Mouse (Mus musculus) small intestine, adult 2 months (tissue): Measurements from ENCODE around the gene Fam69b.

Experiments
- CTCF ChIP-seq: fragments of 200-500 bp; IDR thresholded peaks from 2 replicates; pipeline ENCODE4 v1.5.1; 2012; ENCODE audit warnings: low read depth, mild to moderate bottlenecking, control low read depth, inconsistent platforms, low read length, moderate library complexity, mixed read lengths; ENCODE audit not compliant: insufficient replicate concordance, insufficient read length; ENCODE audit errors: extremely low read depth
- POLR2A ChIP-seq: fragments of 200-500 bp; IDR thresholded peaks from 2 replicates; pipeline ENCODE4 v1.6.1; 2012; ENCODE audit warnings: low read depth, mild to moderate bottlenecking, control low read depth, inconsistent platforms, low read length, moderate library complexity

- TF ChIP-seq CTCF (no peak), POLR2A (no peak)
Measured at GRCm38 (mm10) chr2:26661143-26661752, 33.0 kb downstream of the Fam69b start.
